Mouse (Mus musculus) liver, embryonic 11.5 days (tissue): ENCODE results near the gene Siah1a. TPM values are rescaled to one million over a fixed set of nuclear protein-coding genes. Genes with fewer than 3 reads are reported as not detected.
A peak's percentile ranks its signal among the peaks of the same experiment; 100 is the strongest.

Experiments
- ATAC-seq: fragments of 200-750 bp; cut with Nextera tagmentation; replicated peaks from 2 replicates; pipeline ENCODE4 v1.8.0; 2017; ENCODE audit warnings: moderate number of reproducible peaks, mild to moderate bottlenecking, moderate TSS enrichment, moderate library complexity; ENCODE audit not compliant: low FRiP score
- DNase-seq: peaks from one replicate; pipeline ENCODE4 v3.0.0-alpha.2; 2017; ENCODE audit warnings: low spot score
- H3K27ac ChIP-seq: fragments of 300-500 bp; sonication (generic); 2 replicates; pipeline ENCODE4 v1.5.1; 2014; ENCODE audit warnings: mild to moderate bottlenecking, low read depth, low read length, control low read depth
- H3K27me3 ChIP-seq: fragments of 300-500 bp; sonication (generic); replicated peaks from 2 replicates; pipeline ENCODE4 v1.6.1; 2014; ENCODE audit warnings: low read length, mixed read lengths; ENCODE audit not compliant: control insufficient read depth, insufficient read depth
- H3K36me3 ChIP-seq: fragments of 300-500 bp; sonication (generic); 2 replicates; pipeline ENCODE4 v1.6.1; 2014; ENCODE audit warnings: mild to moderate bottlenecking, low read length, moderate library complexity, mixed read lengths; ENCODE audit not compliant: control insufficient read depth, insufficient read depth
- H3K4me1 ChIP-seq: fragments of 300-500 bp; sonication (generic); replicated peaks from 2 replicates; pipeline ENCODE4 v1.6.1; 2014; ENCODE audit warnings: low read length, mixed read lengths; ENCODE audit not compliant: control insufficient read depth, insufficient read depth
- H3K4me2 ChIP-seq: fragments of 300-500 bp; sonication (generic); 2 replicates; pipeline ENCODE4 v1.6.1; 2014; ENCODE audit warnings: mild to moderate bottlenecking, control low read depth, moderate library complexity
- H3K4me3 ChIP-seq: fragments of 300-500 bp; sonication (generic); 2 replicates; pipeline ENCODE4 v1.5.1; 2014; ENCODE audit warnings: low read depth, low read length, control low read depth
- H3K9ac ChIP-seq: fragments of 300-500 bp; sonication (generic); 2 replicates; pipeline ENCODE4 v1.6.1; 2014; ENCODE audit warnings: low read depth, low read length, control low read depth
- H3K9me3 ChIP-seq: fragments of 300-500 bp; sonication (generic); 2 replicates; pipeline ENCODE4 v1.6.1; 2016; ENCODE audit warnings: low read length, inconsistent platforms, mixed read lengths; ENCODE audit not compliant: control insufficient read depth
- WGBS: fragments of 180-500 bp; shearing (Covaris S2); extraction: QIAGEN DNeasy Blood & Tissue Kit; methylation state at CpG from one replicate; pipeline ENCODE4 v1.1.7; 2014; 5-methylcytosine and 5-hydroxymethylcytosine counted together
- polyA plus RNA-seq: library from polyadenylated mRNA; unstranded; fragments of >200 nt; fragmentation: Nextera tagmentation; extraction: Ambion mirVana; gene quantifications from 2 replicates; pipeline ENCODE4 v1.2.1, GENCODE M21; 2014

Siah1a gene
- polyA plus RNA-seq, result 26.7 and 28.0 TPM in 2 replicates

DNA sequence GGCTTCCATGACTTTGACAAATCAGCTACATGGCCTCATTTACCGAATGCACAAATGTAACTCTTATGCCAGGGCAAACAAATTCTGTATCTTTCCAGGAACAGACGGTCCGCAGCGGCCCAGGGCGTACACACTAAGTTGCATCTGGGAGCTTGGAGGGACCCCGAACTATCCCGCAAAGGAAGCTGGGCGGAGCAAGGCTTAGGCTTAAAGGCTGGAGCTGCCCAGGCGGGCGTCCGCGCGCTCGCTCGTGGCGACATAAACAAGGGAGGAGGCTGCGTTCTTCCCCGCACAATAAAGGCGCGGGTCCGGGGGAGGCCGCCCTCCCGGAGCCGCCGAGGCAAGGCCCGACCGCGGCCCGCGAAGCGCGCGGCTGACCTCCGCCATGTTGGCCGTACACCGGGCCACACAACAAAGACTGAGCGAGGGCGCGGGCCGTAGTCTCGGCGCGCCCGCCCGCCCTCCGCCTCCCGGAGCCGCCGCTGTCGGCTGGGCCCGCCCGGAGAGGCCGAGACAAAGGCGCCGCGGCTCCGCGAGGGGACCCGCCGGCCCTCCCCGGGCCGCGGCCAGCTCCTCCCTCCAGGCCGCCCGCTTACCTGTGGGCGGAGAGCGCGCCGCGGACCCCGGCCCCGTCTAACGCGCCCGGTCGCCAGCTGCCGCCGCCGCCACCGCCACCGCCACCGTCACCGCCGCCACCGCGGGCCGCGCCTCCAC is at the start of gene Siah1a, which contains the start of gene Gm10638:
Siah1a (minus strand) TSS at position 714 of the 714 bp plus-strand sequence.
Gm10638 (plus strand) TSS at position 479 of the 714 bp plus-strand sequence.
- H3K4me3 ChIP-seq, result peak within 1 kb of the TSS; percentile 94
- no peaks in the 10 kb centered on the region for H3K27me3 ChIP-seq
- WGBS, result under 1% methylated on average over 71 of the region's 88 CpGs
- H3K36me3 ChIP-seq, result no peaks in the 10 kb centered on the region
- ATAC-seq, result peak; percentile 76
- DNase-seq, result peak; percentile 84
- H3K27ac ChIP-seq, result peak within 1 kb of the TSS; percentile 96
- H3K9me3 ChIP-seq, result no peaks in the 10 kb centered on the region
- H3K4me1 ChIP-seq, result peaks cover 10% of the 10 kb centered on the region
- peak within 1 kb of the TSS; percentile 93 for H3K4me2 ChIP-seq
- peak within 1 kb of the TSS; percentile 94 for H3K9ac ChIP-seq

DNA sequence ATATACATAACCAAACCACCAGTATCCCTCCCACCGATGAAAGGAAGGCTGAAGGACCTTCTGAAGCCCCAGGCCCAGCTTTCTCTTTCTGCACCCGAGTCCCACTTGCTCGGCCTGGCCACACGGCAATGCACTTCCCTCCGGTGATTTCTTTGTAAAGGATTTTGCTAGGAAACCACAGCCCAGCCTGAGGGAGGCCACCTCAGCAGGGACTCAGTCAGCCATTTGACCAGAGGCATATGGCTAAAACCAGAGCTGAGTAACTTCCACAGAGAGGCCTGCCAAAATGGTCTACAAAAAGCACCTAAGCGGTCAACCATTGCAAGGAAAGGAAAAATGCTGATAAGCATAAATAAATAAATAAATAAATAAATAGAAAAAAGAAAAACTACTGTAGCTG is 49.0 kb upstream of the Siah1a start:
- H3K4me1 ChIP-seq, result no peaks in the 10 kb centered on the region
- no peak overlapping the region for H3K9ac ChIP-seq
- no peak for ATAC-seq
- no peaks in the 10 kb centered on the region for H3K27me3 ChIP-seq
- WGBS, result 35% methylated on average over 6 of the region's 6 CpGs
- H3K4me2 ChIP-seq, result no peak overlapping the region
- DNase-seq, result no peak
- H3K27ac ChIP-seq, result no peak overlapping the region
- no peaks in the 10 kb centered on the region for H3K36me3 ChIP-seq
- no peak overlapping the region for H3K4me3 ChIP-seq
- no peaks in the 10 kb centered on the region for H3K9me3 ChIP-seq

DNA sequence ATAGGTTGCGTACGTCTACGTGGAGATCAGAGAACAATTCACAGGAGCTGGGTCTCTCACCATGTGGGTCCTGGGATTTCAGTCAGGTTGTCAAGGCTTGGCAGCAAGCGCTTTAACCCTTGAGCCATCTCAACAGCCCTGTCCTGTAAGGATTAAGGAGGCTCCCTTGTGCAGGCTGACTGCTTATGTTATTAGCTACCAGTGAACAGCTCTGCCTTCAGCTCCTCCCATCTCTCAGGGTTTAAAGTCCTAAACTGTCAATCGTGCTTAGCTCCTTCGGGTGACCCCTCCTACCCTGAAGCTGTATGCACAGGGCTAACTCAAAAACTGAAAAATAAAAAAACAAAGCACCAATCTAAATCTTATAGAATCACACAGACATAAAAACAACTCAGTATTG is 45.8 kb upstream of the Siah1a start:
- Histone ChIP-seq H3K36me3 (no peaks in the 10 kb centered on the region), H3K4me3 (no peak overlapping the region), H3K27me3 (no peaks in the 10 kb centered on the region), H3K9ac (no peak overlapping the region), H3K9me3 (no peaks in the 10 kb centered on the region), H3K4me2 (no peak overlapping the region), H3K4me1 (no peaks in the 10 kb centered on the region; the same call in 1 of the 2 replicates), H3K27ac (no peak overlapping the region)
- DNase-seq (no peak), ATAC-seq (no peak)
- 78% methylated on average over 6 of the region's 6 CpGs for WGBS

DNA sequence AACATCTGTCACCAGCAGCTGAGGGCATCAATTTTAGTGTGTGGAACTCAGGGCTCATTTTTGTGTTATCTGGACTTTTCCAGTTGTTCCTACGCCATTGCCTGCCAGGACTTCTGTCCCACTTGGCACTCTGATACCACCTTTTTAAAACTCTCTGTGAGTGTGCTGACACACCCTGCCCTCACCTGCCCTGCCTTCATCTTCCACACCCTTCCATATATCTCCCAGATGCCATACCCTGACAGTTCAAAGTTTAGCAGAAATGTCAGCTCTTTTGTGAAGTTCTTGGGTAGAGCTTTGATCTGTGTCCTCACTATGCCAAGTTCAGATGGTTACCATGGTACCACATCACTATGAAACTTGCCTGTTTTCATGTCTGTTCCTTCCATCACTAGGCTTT is 43.8 kb upstream of the Siah1a start:
- DNase-seq, result no peak
- no peaks in the 10 kb centered on the region; the same call in 1 of the 2 replicates for H3K4me1 ChIP-seq
- no peak overlapping the region for H3K4me2 ChIP-seq
- 62% methylated on average over 1 of the region's 1 CpGs for WGBS
- no peaks in the 10 kb centered on the region for H3K9me3 ChIP-seq
- H3K4me3 ChIP-seq, result no peak overlapping the region
- H3K9ac ChIP-seq, result no peak overlapping the region
- no peaks in the 10 kb centered on the region for H3K36me3 ChIP-seq
- no peak for ATAC-seq
- H3K27me3 ChIP-seq, result no peaks in the 10 kb centered on the region
- H3K27ac ChIP-seq, result no peak overlapping the region

DNA sequence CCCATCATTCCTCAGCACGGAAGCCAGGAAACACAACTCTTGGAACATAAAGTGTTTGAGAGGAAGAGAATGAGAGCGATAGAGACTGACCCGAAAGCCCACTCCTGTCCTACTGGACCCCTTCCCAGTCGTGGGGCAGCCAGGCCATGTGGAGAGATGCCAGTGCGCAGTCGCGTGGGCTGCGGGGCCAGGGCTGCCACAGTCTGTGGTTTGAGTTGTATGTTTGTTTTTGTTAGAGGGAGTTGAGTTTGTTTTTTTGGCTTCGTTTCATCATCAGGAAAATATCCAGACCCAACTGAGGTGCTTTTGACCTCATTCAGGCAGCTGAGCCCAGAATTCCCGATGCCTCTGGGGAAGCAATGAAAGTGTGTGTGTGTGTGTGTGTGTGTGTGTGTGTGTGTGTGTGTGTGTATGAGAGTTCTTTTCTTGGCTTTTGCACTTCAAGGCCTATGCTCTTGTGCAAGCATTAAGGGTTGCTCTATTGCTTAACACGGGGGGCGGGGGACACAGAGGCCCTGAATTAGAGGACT is 42.2 kb upstream of the Siah1a start:
- Histone ChIP-seq H3K4me3 (no peak overlapping the region), H3K4me2 (no peak overlapping the region), H3K36me3 (no peaks in the 10 kb centered on the region), H3K4me1 (no peaks in the 10 kb centered on the region; the same call in 1 of the 2 replicates), H3K9me3 (no peaks in the 10 kb centered on the region), H3K27me3 (no peaks in the 10 kb centered on the region), H3K27ac (no peak overlapping the region), H3K9ac (no peak overlapping the region)
- ATAC-seq (no peak), DNase-seq (no peak)
- WGBS, result 65% methylated on average over 12 of the region's 12 CpGs

DNA sequence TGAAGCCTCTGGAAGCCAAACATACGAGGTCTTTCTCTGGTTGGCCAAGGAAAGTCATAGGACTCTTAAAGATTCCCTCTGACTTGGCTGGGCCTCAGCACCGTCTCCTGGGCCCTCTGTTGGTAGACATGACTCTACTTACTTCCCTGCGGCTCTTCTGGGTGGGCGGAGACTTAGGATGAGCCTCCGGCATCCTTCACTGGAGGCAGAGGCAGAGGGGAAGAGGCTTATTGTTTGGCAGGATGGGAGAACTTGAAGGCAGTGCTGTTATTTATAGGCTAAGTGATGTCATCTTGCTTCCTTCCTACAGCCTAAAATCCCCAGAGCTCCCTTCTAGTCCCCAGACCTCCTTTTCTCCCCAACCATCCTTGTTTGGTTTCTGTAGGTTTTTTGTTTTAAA is 40.8 kb upstream of the Siah1a start:
- DNase-seq (no peak), ATAC-seq (no peak)
- no peaks in the 10 kb centered on the region for H3K36me3 ChIP-seq
- H3K9me3 ChIP-seq, result no peaks in the 10 kb centered on the region
- H3K27me3 ChIP-seq, result no peaks in the 10 kb centered on the region
- 37% methylated on average over 5 of the region's 5 CpGs for WGBS
- no peak overlapping the region for H3K27ac ChIP-seq
- H3K4me3 ChIP-seq, result no peak overlapping the region
- no peak overlapping the region for H3K9ac ChIP-seq
- H3K4me1 ChIP-seq, result no peaks in the 10 kb centered on the region; the same call in 1 of the 2 replicates
- no peak overlapping the region for H3K4me2 ChIP-seq

DNA sequence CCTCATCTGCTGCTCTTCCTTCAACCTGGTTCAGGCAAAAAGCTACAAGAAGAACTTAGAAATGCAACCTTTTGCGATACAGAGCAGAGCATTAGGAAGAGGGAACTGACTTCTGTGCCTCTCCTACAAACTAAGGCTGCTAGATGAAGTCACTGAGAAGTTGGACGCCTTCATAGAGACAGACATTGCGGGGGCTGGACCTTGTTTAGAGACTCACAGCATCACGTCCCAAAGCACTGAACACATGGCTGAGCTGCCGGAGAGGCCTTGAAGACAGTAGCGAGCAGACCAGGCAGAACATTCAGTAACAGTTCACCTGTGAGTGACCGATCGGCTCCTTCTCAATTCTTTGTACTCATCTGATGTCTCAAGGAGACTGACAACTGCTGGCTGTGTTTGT is 35.4 kb upstream of the Siah1a start:
- H3K4me3 ChIP-seq, result no peak overlapping the region
- H3K9ac ChIP-seq, result no peak overlapping the region
- no peak for DNase-seq
- no peaks in the 10 kb centered on the region for H3K4me1 ChIP-seq
- no peak for ATAC-seq
- no peaks in the 10 kb centered on the region for H3K36me3 ChIP-seq
- no peaks in the 10 kb centered on the region for H3K9me3 ChIP-seq
- H3K27me3 ChIP-seq, result no peaks in the 10 kb centered on the region
- H3K4me2 ChIP-seq, result no peak overlapping the region
- no peak overlapping the region for H3K27ac ChIP-seq
- WGBS, result 81% methylated on average over 8 of the region's 8 CpGs

DNA sequence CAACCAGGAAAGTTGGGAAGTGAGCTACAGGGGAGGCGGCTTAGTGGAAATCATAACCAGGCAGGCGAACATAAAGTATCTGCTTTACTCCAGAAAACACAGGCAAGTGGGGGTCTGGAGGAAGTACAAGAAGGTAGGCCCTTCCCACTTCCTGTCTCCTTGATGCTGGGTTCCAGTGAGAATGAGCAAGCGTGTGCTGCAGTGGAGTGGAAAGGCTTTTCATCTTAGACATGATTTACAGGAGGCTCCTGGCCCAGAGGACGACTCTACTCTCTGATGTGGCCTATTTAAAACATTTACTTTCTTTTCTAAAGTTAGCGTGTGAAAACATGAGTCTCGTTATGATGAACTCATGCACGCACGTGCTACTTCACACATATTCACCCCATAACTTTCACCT is 33.5 kb upstream of the Siah1a start:
- ATAC-seq, result no peak
- DNase-seq, result no peak
- Histone ChIP-seq H3K27ac (no peak overlapping the region), H3K4me1 (no peaks in the 10 kb centered on the region), H3K36me3 (no peaks in the 10 kb centered on the region), H3K9me3 (no peaks in the 10 kb centered on the region), H3K27me3 (no peaks in the 10 kb centered on the region), H3K9ac (no peak overlapping the region), H3K4me2 (no peak overlapping the region), H3K4me3 (no peak overlapping the region)
- WGBS, result 79% methylated on average over 8 of the region's 8 CpGs
